Mouse (Mus musculus) spleen, adult 2 months (tissue): Measurements from ENCODE around the gene Wnt7a.

Experiments used
- CTCF ChIP-seq: fragments of 200-500 bp; IDR thresholded peaks from 2 replicates; pipeline ENCODE4 v1.5.1; 2011; ENCODE audit warnings: mild to moderate bottlenecking, inconsistent platforms; ENCODE audit not compliant: insufficient read depth, insufficient read length, insufficient replicate concordance; ENCODE audit errors: extremely low read depth
- POLR2A ChIP-seq: fragments of 200-500 bp; IDR thresholded peaks from 2 replicates; pipeline ENCODE4 v1.6.1; 2011; ENCODE audit warnings: low read depth, low read length, inconsistent platforms

GRCm38 (mm10) chr6:91454546-91454945 is 43.4 kb upstream of the Wnt7a start:
- TF ChIP-seq CTCF: no peak
- no peak for TF ChIP-seq POLR2A
